8 mouse cellular contexts compared by ENCODE assay signal in the genomic region with DNA sequence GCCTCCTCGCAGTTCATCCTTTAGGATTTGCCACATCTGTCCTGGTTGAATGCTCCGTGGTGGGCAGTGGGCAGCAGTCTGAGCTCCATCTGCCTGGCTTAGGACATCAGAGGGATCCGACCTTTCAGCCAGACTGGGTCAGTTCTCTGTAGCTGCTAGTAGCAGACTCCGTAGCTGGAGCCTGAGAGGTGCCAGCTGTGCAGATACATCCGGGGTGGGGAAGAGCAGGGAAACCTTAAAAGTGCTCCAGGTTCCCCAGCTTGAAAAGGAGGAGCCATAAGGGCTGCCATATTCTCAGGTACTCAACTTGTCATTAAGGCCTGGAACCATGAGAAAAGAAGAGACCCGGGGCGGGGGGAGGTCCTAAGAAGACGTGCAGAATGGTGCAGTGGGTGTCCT. TPM values are rescaled to one million over a fixed set of nuclear protein-coding genes. Genes with fewer than 3 reads are reported as not detected.
A peak's percentile ranks its signal among the peaks of the same experiment; 100 is the strongest.
DNase-seq lines count a peak whose midpoint lies in the region; ATAC-seq and TF ChIP-seq lines count a peak whose summit lies in the region.

No protein-coding gene starts in this region.

- peaks cover 13% of the 10 kb centered on the region for H3K9me3 ChIP-seq in heart, embryonic 10.5 days
- H3K9me3 ChIP-seq in ES-Bruce4 (replicated peaks; ENCODE audit: control insufficient read depth, insufficient read depth, low read length, poor library complexity, severe bottlenecking) = no peaks in the 10 kb centered on the region
- peaks cover 7% of the 10 kb centered on the region; the same call in 1 of the 2 replicates for H3K9me3 ChIP-seq in hindbrain, embryonic 13.5 days
- peaks cover 37% of the 10 kb centered on the region for H3K9me3 ChIP-seq in megakaryocyte, embryonic 14.5 days

- no peak for ATAC-seq in hindbrain, embryonic 13.5 days (ENCODE audit: low FRiP score)

- H3K9ac ChIP-seq in ES-Bruce4 (ENCODE audit: low read depth, poor library complexity, severe bottlenecking) = peak overlapping the region; percentile 92
- peak overlapping the region; percentile 67; the same call in 1 of the 2 replicates for H3K9ac ChIP-seq in hindbrain, embryonic 13.5 days

- no peak for TF ChIP-seq CTCF in ES-Bruce4 (IDR thresholded peaks at IDR 0.05; ENCODE audit: low read depth, low read length)

- H3K4me1 ChIP-seq in heart, embryonic 10.5 days = peaks cover 22% of the 10 kb centered on the region
- H3K4me1 ChIP-seq in ES-Bruce4 (ENCODE audit: control insufficient read depth, insufficient read depth, low read length) = no peaks in the 10 kb centered on the region
- H3K4me1 ChIP-seq in hindbrain, embryonic 13.5 days (replicated peaks) = peaks cover 9% of the 10 kb centered on the region
- peaks cover 20% of the 10 kb centered on the region for H3K4me1 ChIP-seq in megakaryocyte, embryonic 14.5 days

- H3K36me3 ChIP-seq in heart, embryonic 10.5 days = peaks cover 50% of the 10 kb centered on the region
- H3K36me3 ChIP-seq in ES-Bruce4 (ENCODE audit: control insufficient read depth, insufficient read depth, low read length, poor library complexity, severe bottlenecking) = no peaks in the 10 kb centered on the region
- peaks cover 19% of the 10 kb centered on the region for H3K36me3 ChIP-seq in hindbrain, embryonic 13.5 days
- H3K36me3 ChIP-seq in megakaryocyte, embryonic 14.5 days (replicated peaks; ENCODE audit: low read length) = peaks cover 29% of the 10 kb centered on the region

- 21% methylated on average over 8 of the region's 8 CpGs for WGBS in heart, embryonic 10.5 days
- 29% methylated on average over 8 of the region's 8 CpGs for WGBS in hindbrain, embryonic 13.5 days

- no peak for TF ChIP-seq POLR2A in ES-Bruce4 (IDR thresholded peaks at IDR 0.05; ENCODE audit: insufficient read depth, low read length)

- peak overlapping the region; percentile 77; the same call in 1 of the 2 replicates for H3K27ac ChIP-seq in heart, embryonic 10.5 days
- H3K27ac ChIP-seq in ES-Bruce4 (ENCODE audit: insufficient read depth, low read length) = no peak overlapping the region
- no peak overlapping the region for H3K27ac ChIP-seq in hindbrain, embryonic 13.5 days

- intact Hi-C loops in heart, postnatal 14 days (cut with DNase I) = no loop called here

- TF ChIP-seq EP300 in ES-Bruce4 (IDR thresholded peaks at IDR 0.05; ENCODE audit: insufficient read depth, low read depth, low read length) = no peak

- H3K4me2 ChIP-seq in hindbrain, embryonic 13.5 days = peak overlapping the region; percentile 64

- no peak for DNase-seq in heart, embryonic 10.5 days (ENCODE audit: low spot score)
- no peak for DNase-seq in heart, postnatal 14 days
- DNase-seq in c-Kit-positive CD71-positive TER-119-positive erythroid progenitor cells, embryonic 14.5 days (ENCODE audit: low spot score) = no peak
- DNase-seq in kidney, postnatal 25 days = no peak
- no peak for DNase-seq in cerebellum, adult 11-12 months

- H3K4me3 ChIP-seq in heart, embryonic 10.5 days = peak overlapping the region; percentile 64
- H3K4me3 ChIP-seq in ES-Bruce4 (ENCODE audit: low read depth, low read length) = 0 out of 2 replicates have a peak overlapping the region, but pooled peaks have one; percentile 23
- H3K4me3 ChIP-seq in hindbrain, embryonic 13.5 days = peak overlapping the region; percentile 38
- peak overlapping the region; percentile 91 for H3K4me3 ChIP-seq in megakaryocyte, embryonic 14.5 days (replicated peaks)

- peaks cover 23% of the 10 kb centered on the region for H3K27me3 ChIP-seq in heart, embryonic 10.5 days (ENCODE audit: insufficient read depth, poor library complexity, severe bottlenecking)
- H3K27me3 ChIP-seq in ES-Bruce4 (ENCODE audit: control insufficient read depth, insufficient read depth, low read length, poor library complexity, severe bottlenecking) = no peaks in the 10 kb centered on the region
- peaks cover 30% of the 10 kb centered on the region for H3K27me3 ChIP-seq in hindbrain, embryonic 13.5 days
- peaks cover 58% of the 10 kb centered on the region for H3K27me3 ChIP-seq in megakaryocyte, embryonic 14.5 days (replicated peaks)

RNA-seq across cellular contexts. Expression of gene Erfe, which starts 0.4 kb away (rescaled TPM):
- 2.2 TPM in 2 replicates for polyA plus RNA-seq in heart, embryonic 10.5 days (2016; fragmentation: Nextera tagmentation; extraction: Ambion mirVana)
- total RNA-seq in heart, postnatal 14 days (2021) = under 1 TPM; 0.15 to 0.41 TPM
- 7.0 and 13.3 TPM in 2 replicates for polyA plus RNA-seq in ES-Bruce4 (2011; ENCODE audit: insufficient read depth, insufficient read length, low read depth, missing spikeins)
- polyA plus RNA-seq in hindbrain, embryonic 13.5 days (2015; fragmentation: Nextera tagmentation; extraction: Ambion mirVana) = 0.22 and 0.45 TPM in 2 replicates
- 0.04 TPM in 1 of 2 replicates, not detected in the other for polyA plus RNA-seq in megakaryocyte, embryonic 14.5 days (2012; ENCODE audit: insufficient read depth, low replicate concordance)

RNA-seq across cellular contexts. Expression of gene Klhl30, which starts 15.0 kb away (rescaled TPM):
- polyA plus RNA-seq in heart, embryonic 10.5 days (2016; fragmentation: Nextera tagmentation; extraction: Ambion mirVana) = 33.1 and 51.1 TPM in 2 replicates
- total RNA-seq in heart, postnatal 14 days (2021) = 10 to 100 TPM; 43.9 to 47.6 TPM
- 0.25 and 0.35 TPM in 2 replicates for polyA plus RNA-seq in ES-Bruce4 (2011; ENCODE audit: insufficient read depth, insufficient read length, low read depth, missing spikeins)
- 0.16 and 0.21 TPM in 2 replicates for polyA plus RNA-seq in hindbrain, embryonic 13.5 days (2015; fragmentation: Nextera tagmentation; extraction: Ambion mirVana)
- polyA plus RNA-seq in megakaryocyte, embryonic 14.5 days (2012; ENCODE audit: insufficient read depth, low replicate concordance) = not detected in 2 replicates

RNA-seq across cellular contexts. Expression of gene Ilkap, which starts 32.8 kb away (rescaled TPM):
- 132 and 152 TPM in 2 replicates for polyA plus RNA-seq in heart, embryonic 10.5 days (2016; fragmentation: Nextera tagmentation; extraction: Ambion mirVana)
- 10 to 100 TPM; 45.4 to 46.7 TPM for total RNA-seq in heart, postnatal 14 days (2021)
- 66.3 and 72.1 TPM in 2 replicates for polyA plus RNA-seq in ES-Bruce4 (2011; ENCODE audit: insufficient read depth, insufficient read length, low read depth, missing spikeins)
- 144 and 147 TPM in 2 replicates for polyA plus RNA-seq in hindbrain, embryonic 13.5 days (2015; fragmentation: Nextera tagmentation; extraction: Ambion mirVana)
- polyA plus RNA-seq in megakaryocyte, embryonic 14.5 days (2012; ENCODE audit: insufficient read depth, low replicate concordance) = 13.9 and 52.5 TPM in 2 replicates

RNA-seq across cellular contexts. Expression of gene Espnl, which starts 43.9 kb away (rescaled TPM):
- polyA plus RNA-seq in heart, embryonic 10.5 days (2016; fragmentation: Nextera tagmentation; extraction: Ambion mirVana) = 0.07 and 0.16 TPM in 2 replicates
- total RNA-seq in heart, postnatal 14 days (2021) = not detected
- polyA plus RNA-seq in ES-Bruce4 (2011; ENCODE audit: insufficient read depth, insufficient read length, low read depth, missing spikeins) = 0.10 and 0.17 TPM in 2 replicates
- polyA plus RNA-seq in hindbrain, embryonic 13.5 days (2015; fragmentation: Nextera tagmentation; extraction: Ambion mirVana) = 0.08 and 0.26 TPM in 2 replicates
- polyA plus RNA-seq in megakaryocyte, embryonic 14.5 days (2012; ENCODE audit: insufficient read depth, low replicate concordance) = 0.23 and 0.50 TPM in 2 replicates

RNA-seq across cellular contexts. Expression of gene Hes6, which starts 48.0 kb away (rescaled TPM):
- polyA plus RNA-seq in heart, embryonic 10.5 days (2016; fragmentation: Nextera tagmentation; extraction: Ambion mirVana) = 70.6 and 74.2 TPM in 2 replicates
- 10 to 100 TPM; 16.8 to 20.1 TPM for total RNA-seq in heart, postnatal 14 days (2021)
- 13.0 and 15.6 TPM in 2 replicates for polyA plus RNA-seq in ES-Bruce4 (2011; ENCODE audit: insufficient read depth, insufficient read length, low read depth, missing spikeins)
- 207 and 235 TPM in 2 replicates for polyA plus RNA-seq in hindbrain, embryonic 13.5 days (2015; fragmentation: Nextera tagmentation; extraction: Ambion mirVana)
- 41.6 and 60.4 TPM in 2 replicates for polyA plus RNA-seq in megakaryocyte, embryonic 14.5 days (2012; ENCODE audit: insufficient read depth, low replicate concordance)

Comparison
In these comparisons a context has a peak if more than half of its experiments do, and no peak if none do; other contexts are left out.
1. H3K4me3 ChIP-seq: peak in every context shown above with its lines; median percentile 91 in megakaryocyte, embryonic 14.5 days; 64 in heart, embryonic 10.5 days; 38 in hindbrain, embryonic 13.5 days; 23 in ES-Bruce4.
2. RNA of gene Klhl30, which starts 15.0 kb away (polyA plus RNA-seq): 33.1 to 51.1 TPM in heart, embryonic 10.5 days; 0.25 to 0.35 TPM in ES-Bruce4, 0.16 to 0.21 TPM in hindbrain, embryonic 13.5 days and not detected in megakaryocyte, embryonic 14.5 days; every median in the first group is over 10 times any median in the second.